Mouse (Mus musculus) gastrocnemius, postnatal 14 days (tissue): Measurements from ENCODE around the gene Tmem129. TPM values are rescaled to one million over a fixed set of nuclear protein-coding genes. Genes with fewer than 3 reads are reported as not detected.

Experiments
- DNase-seq: peaks from one replicate; pipeline ENCODE4 v3.0.0; 2021; ENCODE audit warnings: mixed read lengths
- intact Hi-C: fragments of 180-260 bp; cut with DNase I; formaldehyde crosslinking; loops from one replicate; pipeline ENCODE4 v1.15.1; 2025; ENCODE audit warnings: low total_unique reads
- long read RNA-seq, 2 experiments: library from polyadenylated mRNA; stranded (forward); transcript quantifications; one replicate each; pipeline ENCODE4 v2.0.0; 2021
- total RNA-seq, 2 experiments: library from RNA; stranded (reverse); gene quantifications; 2 replicates each; pipeline ENCODE4 v1.2.3; 2021

The Tmem129 gene
- total RNA-seq, result 10 to 100 TPM; 10.5 to 10.9 TPM
- long read RNA-seq, experiment 1, transcript Tmem129-201 (4 exons, 2,828 nt), result major isoform, 19 of 25 reads
- long read RNA-seq, experiment 1, partial matches to known transcripts, result 4 of 25 reads
- long read RNA-seq, experiment 1, other reads (novel, unspliced or antisense), result 2 of 25 reads
- long read RNA-seq, experiment 2, transcript Tmem129-201 (4 exons, 2,828 nt), result major isoform, 13 of 25 reads
- long read RNA-seq, experiment 2, partial matches to known transcripts, result 0 of 25 reads
- long read RNA-seq, experiment 2, other reads (novel, unspliced or antisense), result 9 of 25 reads

- intact Hi-C loops, result no loop called here
- peak; percentile 98 for DNase-seq
Observed at GRCm38 (mm10) chr5:33657787-33658663, at the start of gene Tmem129, which contains the start of gene Tacc3. Gene Tmem129, minus strand, starts transcription at chr5:33658416. Gene Tacc3, plus strand, starts transcription at chr5:33658128.

DNA sequence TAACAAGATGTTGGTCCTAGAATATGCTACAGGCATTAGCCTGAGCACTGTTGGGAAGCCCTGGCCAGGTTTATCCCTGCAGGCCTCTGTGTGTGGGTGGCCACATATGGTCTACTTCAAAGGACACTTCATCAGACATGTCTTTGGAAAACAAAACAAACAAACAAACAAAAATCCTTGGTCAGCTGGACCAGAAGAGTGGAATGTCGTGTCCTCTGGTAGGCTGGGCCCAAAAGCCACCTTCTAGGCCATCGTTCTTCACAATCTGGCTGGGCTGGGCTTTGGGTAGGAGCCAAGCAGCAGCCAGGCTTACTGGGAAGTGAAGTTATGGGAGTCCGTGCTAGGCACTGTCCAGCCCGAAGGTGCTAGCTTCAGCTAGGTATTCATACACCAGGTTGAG, 48.9 kb upstream of the Tmem129 start:
- intact Hi-C loops, result no loop called here
- no peak for DNase-seq

GRCm38 (mm10) chr5:33706350-33706629, 48.1 kb upstream of the Tmem129 start:
- intact Hi-C loops, result no loop called here
- no peak for DNase-seq

DNA sequence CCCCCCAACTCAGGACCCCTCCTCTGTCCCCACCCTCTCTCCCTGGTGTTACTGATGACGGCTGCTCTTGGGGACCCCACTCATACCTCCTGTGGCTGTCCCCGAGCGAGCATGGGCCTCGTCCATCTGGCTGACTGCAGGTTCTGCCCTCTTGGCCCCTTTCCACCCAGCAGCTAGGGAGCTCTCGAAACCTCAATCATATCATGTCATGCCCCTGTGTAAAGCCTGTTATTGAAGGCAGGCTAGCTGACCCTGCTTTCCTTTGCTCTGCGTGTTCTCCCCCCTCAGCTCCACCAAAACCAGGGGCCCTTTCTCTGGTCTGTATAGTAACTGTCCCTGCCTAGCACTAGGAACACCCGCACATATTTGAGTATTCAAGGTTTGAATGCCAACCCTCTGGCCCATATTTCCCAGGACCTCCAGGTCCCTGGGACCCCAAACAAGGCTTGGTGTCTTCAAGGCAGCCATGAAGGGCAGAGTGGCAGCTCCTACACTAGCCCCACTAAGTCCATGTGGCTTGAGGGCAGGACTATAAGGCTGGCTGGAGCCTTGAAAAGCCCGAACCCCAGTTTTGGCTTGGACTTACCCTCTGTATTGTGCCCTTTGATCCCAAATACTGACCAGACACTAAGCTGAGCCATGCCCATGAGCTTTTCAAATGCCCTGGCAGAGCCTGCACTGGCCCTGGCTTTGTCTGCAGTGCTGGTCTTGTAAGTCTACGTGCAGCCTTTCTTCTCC, 47.6 kb upstream of the Tmem129 start:
- DNase-seq, result peak; percentile 35
- intact Hi-C loops, result no loop called here

- intact Hi-C loops, result no loop called here
- no peak for DNase-seq
Observed at GRCm38 (mm10) chr5:33704945-33705611, 46.9 kb upstream of the Tmem129 start.

GRCm38 (mm10) chr5:33703999-33704398, 45.8 kb upstream of the Tmem129 start:
- intact Hi-C loops, result no loop called here
- DNase-seq, result no peak

GRCm38 (mm10) chr5:33701832-33702231, 43.6 kb upstream of the Tmem129 start:
- intact Hi-C loops, result no loop called here
- DNase-seq, result no peak

DNA sequence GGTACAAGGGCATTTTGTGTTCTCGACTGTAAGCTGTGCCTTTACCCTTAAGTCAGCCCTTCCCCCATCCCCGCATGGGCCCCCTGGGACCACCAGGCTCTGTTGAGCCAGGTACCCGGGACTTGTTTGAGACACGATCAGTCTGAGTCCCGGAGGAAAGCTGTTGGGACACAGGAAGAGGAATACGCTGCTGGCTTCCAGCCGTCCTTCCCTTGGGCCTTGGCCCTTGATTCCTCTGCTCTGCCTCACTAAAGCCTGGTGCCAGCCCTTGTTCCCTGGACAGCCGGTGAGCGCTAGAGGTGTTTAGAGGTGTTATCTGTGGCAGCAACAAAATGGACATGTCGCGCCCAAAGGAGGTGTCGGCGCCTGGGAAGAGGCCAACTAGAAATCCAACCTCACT, 41.8 kb upstream of the Tmem129 start:
- intact Hi-C loops, result no loop called here
- no peak for DNase-seq

DNA sequence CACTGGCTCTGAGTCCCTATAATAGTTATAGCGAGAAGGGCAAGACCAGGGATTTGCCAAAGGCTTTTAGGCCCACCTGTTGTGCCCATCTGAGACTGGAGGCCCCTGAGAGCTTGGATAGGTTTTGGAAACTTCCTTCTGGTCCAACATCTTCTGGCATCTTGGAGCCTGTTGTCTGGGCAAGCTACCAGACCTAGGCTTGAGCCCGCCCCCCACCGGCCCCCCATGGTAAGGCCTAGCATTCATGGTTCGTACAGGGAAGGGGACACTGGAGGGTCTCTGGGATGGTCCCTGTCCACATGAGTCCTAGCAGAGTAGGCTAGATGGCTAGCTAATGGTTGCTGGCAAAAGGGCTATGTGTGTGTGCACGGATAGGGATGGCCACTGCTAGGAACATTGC, 40.5 kb upstream of the Tmem129 start:
- no peak for DNase-seq
- intact Hi-C loops, result no loop called here

GRCm38 (mm10) chr5:33697947-33698512, 39.8 kb upstream of the Tmem129 start:
- intact Hi-C loops, result no loop called here
- DNase-seq, result no peak

- intact Hi-C loops, result no loop called here
- no peak for DNase-seq
Observed at GRCm38 (mm10) chr5:33697534-33697933, 39.3 kb upstream of the Tmem129 start.

GRCm38 (mm10) chr5:33696430-33696829, 38.2 kb upstream of the Tmem129 start:
- intact Hi-C loops, result no loop called here
- no peak for DNase-seq

GRCm38 (mm10) chr5:33695718-33696121, 37.5 kb upstream of the Tmem129 start:
- intact Hi-C loops, result no loop called here
- DNase-seq, result no peak

DNA sequence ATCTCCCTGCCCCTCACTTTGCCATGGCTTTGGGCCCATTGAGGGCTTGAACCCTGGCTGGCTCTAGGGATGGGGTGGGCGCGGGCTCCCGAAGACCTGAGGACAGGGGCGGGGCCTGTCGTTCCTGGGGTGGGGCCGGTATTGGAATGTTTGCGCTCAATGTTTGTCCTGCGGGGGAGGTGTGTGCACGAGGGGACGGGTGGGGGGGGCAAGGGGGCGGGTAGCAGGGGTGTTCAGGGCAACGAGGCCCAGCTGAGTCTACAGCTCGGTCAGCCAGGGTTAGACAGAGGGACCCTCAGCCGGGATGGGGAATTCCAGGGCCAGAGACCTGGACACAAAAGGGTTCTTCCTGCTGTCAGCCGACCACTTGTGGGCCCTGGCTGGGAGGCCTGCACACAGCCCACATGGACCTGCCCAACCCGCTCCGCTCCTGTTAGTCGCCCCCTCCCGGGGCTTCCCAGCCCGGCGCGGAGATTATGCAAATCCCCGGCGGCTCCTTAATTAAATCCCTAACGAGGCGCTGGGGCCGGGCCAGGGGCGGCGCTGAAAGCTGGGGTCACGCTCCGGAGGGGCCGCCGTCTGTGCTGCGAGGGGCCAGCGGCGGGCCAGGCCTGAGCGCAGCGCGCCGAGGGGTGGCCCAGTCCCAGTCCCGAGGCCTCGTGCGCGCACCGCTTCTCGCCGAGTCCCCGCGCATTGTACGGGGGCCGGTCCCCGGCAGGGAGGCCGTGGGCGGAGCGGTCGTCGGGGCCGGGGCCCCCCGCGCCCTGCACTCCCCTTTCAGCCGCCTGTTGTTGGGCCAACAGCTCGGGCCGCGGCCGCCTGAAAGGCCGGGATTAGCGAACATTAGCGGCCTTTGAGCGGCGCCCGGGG, 36.9 kb upstream of the Tmem129 start:
- DNase-seq, result peak; percentile 41

DNA sequence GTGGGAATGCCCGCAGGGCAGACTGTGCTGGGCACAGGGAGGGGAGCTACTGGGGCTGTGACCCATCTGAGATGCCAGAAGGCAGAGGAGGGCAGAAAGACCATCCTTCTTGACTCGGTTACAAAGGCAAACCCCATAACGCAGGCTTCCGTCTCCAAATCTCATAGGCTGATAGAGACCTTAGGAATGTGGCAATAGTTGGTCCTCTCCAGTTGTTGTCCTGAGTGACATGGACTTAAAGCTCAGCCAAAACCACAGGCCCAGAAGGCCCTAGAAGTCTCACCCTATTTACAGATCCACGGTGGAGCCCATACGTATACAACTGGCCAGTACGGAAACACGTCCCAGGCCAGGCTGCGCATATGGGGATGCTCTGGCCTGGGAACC, 36.2 kb upstream of the Tmem129 start:
- no peak for DNase-seq
- intact Hi-C loops, result no loop called here

More for the DNA sequence above, 36.9 kb upstream of the Tmem129 start:
- intact Hi-C loops, result no loop called here

GRCm38 (mm10) chr5:33692393-33692792, 34.2 kb upstream of the Tmem129 start:
- no peak for DNase-seq

GRCm38 (mm10) chr5:33689852-33690645, 31.8 kb upstream of the Tmem129 start:
- no peak for DNase-seq
- intact Hi-C loops, result loop anchor here (5.0 to 10.0 kb wide), 2 partner anchors 37 to 265 kb away; no protein-coding TSS in a partner anchor

More at GRCm38 (mm10) chr5:33692393-33692792, 34.2 kb upstream of the Tmem129 start:
- intact Hi-C loops, result no loop called here
